Mouse (Mus musculus) intestine, postnatal 0 days (tissue): Measurements from ENCODE around the gene Gm34302. TPM values are rescaled to one million over a fixed set of nuclear protein-coding genes. Genes with fewer than 3 reads are reported as not detected.

Experiments
- ATAC-seq: fragments of 200-750 bp; cut with Nextera tagmentation; 2 replicates; pipeline ENCODE4 v1.8.0; 2017; ENCODE audit warnings: mild to moderate bottlenecking, moderate TSS enrichment, moderate library complexity
- H3K27ac ChIP-seq: fragments of 300-500 bp; sonication (generic); 2 replicates; pipeline ENCODE4 v1.5.1; 2014; ENCODE audit warnings: mild to moderate bottlenecking, low read depth, low read length, moderate library complexity
- H3K27me3 ChIP-seq: fragments of 300-500 bp; sonication (generic); replicated peaks from 2 replicates; pipeline ENCODE4 v1.6.1; 2014; ENCODE audit warnings: low read length, mixed read lengths; ENCODE audit not compliant: control insufficient read depth, insufficient read depth
- H3K36me3 ChIP-seq: fragments of 300-500 bp; sonication (generic); 2 replicates; pipeline ENCODE4 v1.6.1; 2014; ENCODE audit warnings: mild to moderate bottlenecking, moderate library complexity; ENCODE audit not compliant: control insufficient read depth, insufficient read depth
- H3K4me1 ChIP-seq: fragments of 300-500 bp; sonication (generic); replicated peaks from 2 replicates; pipeline ENCODE4 v1.6.1; 2014; ENCODE audit warnings: antibody characterized with exemption, low read length, mixed read lengths; ENCODE audit not compliant: control insufficient read depth, insufficient read depth
- H3K4me2 ChIP-seq: fragments of 300-500 bp; sonication (generic); replicated peaks from 2 replicates; pipeline ENCODE4 v1.6.1; 2014; ENCODE audit warnings: low read depth, mild to moderate bottlenecking, moderate library complexity
- H3K4me3 ChIP-seq: fragments of 300-500 bp; sonication (generic); 2 replicates; pipeline ENCODE4 v1.5.1; 2014; ENCODE audit warnings: low read depth, low read length
- H3K9ac ChIP-seq: fragments of 300-500 bp; sonication (generic); 2 replicates; pipeline ENCODE4 v1.6.1; 2014; ENCODE audit warnings: mild to moderate bottlenecking, low read depth, low read length
- H3K9me3 ChIP-seq: fragments of 300-500 bp; sonication (generic); 2 replicates; pipeline ENCODE4 v1.6.1; 2016; ENCODE audit warnings: mixed run types; ENCODE audit not compliant: control insufficient read depth
- CTCF ChIP-seq: sonication (generic); IDR thresholded peaks from 2 replicates; pipeline ENCODE4 v1.5.1; 2016; ENCODE audit warnings: low read depth, mild to moderate bottlenecking, control low read depth, antibody characterized with exemption, moderate library complexity
- WGBS: fragments of 180-500 bp; shearing (Covaris S2); extraction: QIAGEN DNeasy Blood & Tissue Kit; methylation state at CpG from one replicate; pipeline ENCODE4 v1.1.7; 2014; 5-methylcytosine and 5-hydroxymethylcytosine counted together
- polyA plus RNA-seq: library from polyadenylated mRNA; unstranded; fragments of >200 nt; fragmentation: Nextera tagmentation; extraction: Ambion mirVana; gene quantifications from 2 replicates; pipeline ENCODE4 v1.2.1, GENCODE M21; 2015

The Gm34302 gene
- polyA plus RNA-seq, 1 experiment from 2014 or later = not detected

DNA sequence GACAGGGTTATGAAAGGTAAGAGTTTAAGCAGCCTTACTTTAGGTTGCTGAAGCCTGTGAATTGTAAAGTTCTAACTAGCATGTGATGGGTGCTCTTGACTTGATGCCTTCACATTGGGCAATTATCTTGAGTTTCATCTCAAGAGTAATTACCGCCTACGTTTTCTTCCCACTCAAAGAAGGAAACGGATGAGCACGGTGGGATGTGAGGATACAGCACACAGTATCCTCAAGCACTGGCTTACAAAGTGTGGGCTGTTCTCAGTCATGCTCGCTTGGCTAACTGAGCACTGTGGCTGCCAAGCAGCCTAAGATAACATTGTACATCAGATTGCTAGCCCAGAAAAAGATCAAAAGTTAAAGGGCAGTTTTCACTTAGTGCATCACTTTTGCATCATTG is 20.8 kb upstream of the Gm34302 start:
- H3K9ac ChIP-seq = no peak overlapping the region
- H3K27me3 ChIP-seq = no peaks in the 10 kb centered on the region
- H3K9me3 ChIP-seq = no peaks in the 10 kb centered on the region
- H3K4me2 ChIP-seq = no peak overlapping the region
- no peak for TF ChIP-seq CTCF
- H3K36me3 ChIP-seq = no peaks in the 10 kb centered on the region
- WGBS = 84% methylated on average over 5 of the region's 5 CpGs
- H3K4me3 ChIP-seq = no peak overlapping the region
- no peak overlapping the region for H3K27ac ChIP-seq
- ATAC-seq = no peak
- H3K4me1 ChIP-seq = 0 out of 2 replicates have a peak, but pooled peaks cover 3% of the 10 kb centered on the region

GRCm38 (mm10) chr3:63494625-63495382 is 11.1 kb upstream of the Gm34302 start:
- no peaks in the 10 kb centered on the region for H3K27me3 ChIP-seq
- no peaks in the 10 kb centered on the region for H3K36me3 ChIP-seq
- H3K4me1 ChIP-seq = no peaks in the 10 kb centered on the region
- no peaks in the 10 kb centered on the region for H3K9me3 ChIP-seq
- 53% methylated on average over 5 of the region's 5 CpGs for whole genome bisulfite sequencing
- H3K4me3 ChIP-seq = no peak overlapping the region
- no peak for ATAC-seq
- H3K9ac ChIP-seq = no peak overlapping the region
- no peak overlapping the region for H3K4me2 ChIP-seq
- no peak overlapping the region for H3K27ac ChIP-seq
- no peak for TF ChIP-seq CTCF

- Histone ChIP-seq H3K4me3 (no peak overlapping the region), H3K4me2 (no peak overlapping the region), H3K27ac (no peak overlapping the region), H3K4me1 (no peaks in the 10 kb centered on the region), H3K9ac (no peak overlapping the region), H3K27me3 (no peaks in the 10 kb centered on the region), H3K36me3 (no peaks in the 10 kb centered on the region), H3K9me3 (no peaks in the 10 kb centered on the region)
- no peak for ATAC-seq
- TF ChIP-seq CTCF = no peak
- 49% methylated on average over 4 of the region's 4 CpGs for WGBS
Observed at GRCm38 (mm10) chr3:63493563-63493962, 9.9 kb upstream of the Gm34302 start.

DNA sequence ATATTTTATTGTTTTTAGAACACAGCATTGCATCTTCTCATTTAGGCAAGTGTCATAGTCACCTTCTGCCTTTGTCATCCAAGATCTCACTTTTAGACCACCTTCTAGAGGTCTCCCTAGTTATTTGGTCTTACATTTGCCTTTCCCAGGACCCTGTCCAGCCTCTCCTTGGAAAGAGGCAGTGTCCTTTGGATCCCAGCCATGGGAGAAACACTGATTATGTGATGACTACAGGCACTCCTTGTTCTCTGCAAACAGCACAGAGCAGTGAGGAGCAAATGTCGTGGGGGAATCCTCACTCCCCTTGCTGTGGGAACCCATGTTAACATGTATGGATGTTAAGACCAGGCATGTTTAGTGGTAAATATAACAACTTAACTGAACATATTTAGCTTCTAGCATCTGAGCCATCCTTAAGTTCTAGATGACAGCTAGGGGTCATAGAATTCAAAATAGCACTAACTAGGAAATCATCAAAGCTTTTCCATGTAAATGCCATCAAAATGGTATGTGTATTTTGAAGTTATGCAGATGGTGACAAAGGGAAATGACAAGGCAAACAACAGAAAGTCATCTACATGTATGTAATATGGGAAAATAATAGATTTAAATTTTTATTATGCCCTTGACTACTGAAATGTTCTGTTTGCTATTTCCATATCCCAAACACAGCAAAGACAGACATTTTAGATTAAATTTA is 43.1 kb downstream of the Gm34302 start:
- no peak for ATAC-seq
- WGBS = 65% methylated on average over 1 of the region's 1 CpGs

DNA sequence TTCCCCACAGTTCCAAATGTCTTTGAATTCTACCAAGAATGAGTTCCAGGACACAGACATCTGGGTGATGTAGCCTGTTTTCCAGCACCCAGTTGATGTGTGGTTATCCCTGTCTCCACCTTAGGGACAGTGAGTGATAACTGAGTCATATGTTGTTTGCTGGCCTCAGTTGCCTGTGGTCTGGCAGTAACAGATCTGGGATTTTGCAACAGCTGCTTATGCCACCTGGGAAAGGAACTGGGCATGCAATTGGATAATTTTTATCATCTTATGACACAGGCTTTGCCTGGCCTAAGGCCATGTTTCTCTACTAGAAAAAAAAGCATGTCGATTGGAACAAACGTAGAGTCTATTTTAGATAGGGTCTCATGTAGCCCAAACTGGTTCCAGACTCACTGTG is 43.9 kb downstream of the Gm34302 start:
- H3K4me3 ChIP-seq = no peak overlapping the region
- no peak for TF ChIP-seq CTCF
- no peaks in the 10 kb centered on the region for H3K4me1 ChIP-seq
- H3K4me2 ChIP-seq = no peak overlapping the region
- H3K9ac ChIP-seq = no peak overlapping the region
- no peak for ATAC-seq
- H3K27me3 ChIP-seq = no peaks in the 10 kb centered on the region
- no peak overlapping the region for H3K27ac ChIP-seq
- no peaks in the 10 kb centered on the region for H3K36me3 ChIP-seq
- WGBS = 92% methylated on average over 2 of the region's 2 CpGs
- no peaks in the 10 kb centered on the region for H3K9me3 ChIP-seq

More for the DNA sequence above, 43.1 kb downstream of the Gm34302 start:
- TF ChIP-seq CTCF = no peak
- Histone ChIP-seq H3K27ac (no peak overlapping the region), H3K4me1 (no peaks in the 10 kb centered on the region), H3K36me3 (no peaks in the 10 kb centered on the region), H3K4me2 (no peak overlapping the region), H3K4me3 (no peak overlapping the region), H3K27me3 (no peaks in the 10 kb centered on the region), H3K9ac (no peak overlapping the region), H3K9me3 (no peaks in the 10 kb centered on the region)

DNA sequence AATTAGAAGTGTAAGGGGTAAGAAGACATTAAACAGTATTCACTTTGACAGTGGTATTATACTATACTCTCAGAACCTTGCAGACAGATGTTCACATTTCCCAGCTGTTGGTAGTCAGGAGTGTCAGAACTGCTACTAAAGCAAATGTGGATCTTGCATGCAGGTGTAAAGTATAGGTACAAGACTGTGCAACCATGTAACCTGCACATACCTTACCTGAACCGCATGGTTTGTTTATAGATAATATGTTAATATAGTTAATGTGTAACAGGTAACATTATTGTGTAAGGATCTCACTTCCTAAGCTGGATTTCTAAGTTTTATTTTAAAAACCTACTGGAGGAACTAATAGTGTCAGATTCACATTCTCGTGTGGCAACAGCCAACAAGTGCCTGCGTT is 44.8 kb downstream of the Gm34302 start:
- Histone ChIP-seq H3K27me3 (no peaks in the 10 kb centered on the region), H3K4me1 (no peaks in the 10 kb centered on the region), H3K36me3 (no peaks in the 10 kb centered on the region), H3K4me2 (no peak overlapping the region), H3K9ac (no peak overlapping the region), H3K4me3 (no peak overlapping the region), H3K27ac (no peak overlapping the region), H3K9me3 (no peaks in the 10 kb centered on the region)
- WGBS = 75% methylated on average over 3 of the region's 3 CpGs
- no peak for TF ChIP-seq CTCF
- ATAC-seq = no peak

Other genes starting within 250 kb of the Gm34302 start
- gene Mme, start 242.3 kb downstream of the Gm34302 start, polyA plus RNA-seq = 42.9 and 53.0 TPM in 2 replicates